Mouse (Mus musculus) midbrain, embryonic 12.5 days (tissue): Measurements from ENCODE around the gene Uqcc1. TPM values are rescaled to one million over a fixed set of nuclear protein-coding genes. Genes with fewer than 3 reads are reported as not detected.
"Not testable (repeated sequence)": the region's sequence is repeated elsewhere in the genome, so short reads cannot be mapped to it uniquely, and the experiment has no call there.

Experiments
- ATAC-seq: fragments of 200-750 bp; cut with Nextera tagmentation; 2 replicates; pipeline ENCODE4 v1.8.0; 2017; ENCODE audit warnings: low read depth, moderate TSS enrichment, moderate library complexity; ENCODE audit not compliant: low FRiP score
- H3K27ac ChIP-seq: fragments of 300-500 bp; sonication (generic); replicated peaks from 2 replicates; pipeline ENCODE4 v1.5.1; 2016; ENCODE audit warnings: mild to moderate bottlenecking
- H3K27me3 ChIP-seq: fragments of 300-500 bp; sonication (generic); 2 replicates; pipeline ENCODE4 v1.6.1; 2016; ENCODE audit warnings: mild to moderate bottlenecking
- H3K36me3 ChIP-seq: fragments of 300-500 bp; sonication (generic); 2 replicates; pipeline ENCODE4 v1.6.1; 2016
- H3K4me1 ChIP-seq: fragments of 300-500 bp; sonication (generic); 2 replicates; pipeline ENCODE4 v1.6.1; 2016
- H3K4me2 ChIP-seq: fragments of 300-500 bp; sonication (generic); replicated peaks from 2 replicates; pipeline ENCODE4 v1.6.1; 2016; ENCODE audit warnings: mild to moderate bottlenecking, moderate library complexity
- H3K4me3 ChIP-seq: fragments of 300-500 bp; sonication (generic); 2 replicates; pipeline ENCODE4 v1.5.1; 2016; ENCODE audit warnings: mild to moderate bottlenecking
- H3K9ac ChIP-seq: fragments of 300-500 bp; sonication (generic); replicated peaks from 2 replicates; pipeline ENCODE4 v1.6.1; 2016; ENCODE audit warnings: mild to moderate bottlenecking, moderate library complexity
- H3K9me3 ChIP-seq: fragments of 300-500 bp; sonication (generic); 2 replicates; pipeline ENCODE4 v1.6.1; 2016; ENCODE audit warnings: mild to moderate bottlenecking
- WGBS: fragments of 180-500 bp; shearing (Covaris S2); methylation state at CpG from one replicate; pipeline ENCODE4 v1.1.7; 2016; 5-methylcytosine and 5-hydroxymethylcytosine counted together
- polyA plus RNA-seq: library from polyadenylated mRNA; unstranded; fragments of >200 nt; fragmentation: Nextera tagmentation; extraction: Ambion mirVana; gene quantifications from 2 replicates; pipeline ENCODE4 v1.2.1, GENCODE M21; 2016

The Uqcc1 gene
- polyA plus RNA-seq, 1 experiment from 2014 or later: 87.6 TPM

DNA sequence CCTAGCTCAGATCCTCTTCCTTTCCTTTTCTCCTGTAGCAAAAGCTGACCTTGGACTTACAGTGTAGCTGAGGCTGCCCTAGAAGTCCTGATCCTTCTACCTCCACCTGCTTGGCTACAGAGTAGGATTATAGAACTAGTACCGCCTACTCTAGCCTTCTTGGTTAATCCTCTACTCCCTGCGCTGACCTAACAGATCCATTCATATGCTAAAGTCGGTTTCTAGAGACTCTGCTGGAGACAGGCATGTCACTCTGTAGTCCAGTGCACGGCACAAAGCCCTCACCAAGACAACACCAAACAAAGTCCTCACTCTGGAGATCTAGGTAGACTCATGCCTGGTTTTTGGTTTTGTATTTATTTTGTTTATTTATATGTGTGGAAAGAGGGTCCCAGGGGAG lies 16.4 kb upstream of the Uqcc1 start:
- Histone ChIP-seq H3K27ac (no peak overlapping the region), H3K4me3 (no peak overlapping the region), H3K36me3 (no peaks in the 10 kb centered on the region), H3K27me3 (peaks cover 15% of the 10 kb centered on the region), H3K4me2 (no peak overlapping the region), H3K4me1 (peaks cover 37% of the 10 kb centered on the region), H3K9ac (no peak overlapping the region), H3K9me3 (no peaks in the 10 kb centered on the region)
- no peak for ATAC-seq
- WGBS: 4% methylated on average over 4 of the region's 4 CpGs

- Histone ChIP-seq H3K4me3 (no peak overlapping the region), H3K36me3 (no peaks in the 10 kb centered on the region), H3K9me3 (no peaks in the 10 kb centered on the region), H3K4me1 (peaks cover 37% of the 10 kb centered on the region), H3K27ac (no peak overlapping the region), H3K9ac (no peak overlapping the region), H3K27me3 (peaks cover 15% of the 10 kb centered on the region), H3K4me2 (no peak overlapping the region)
- 0 out of 2 replicates have a peak, but pooled peaks have one; percentile 38 for ATAC-seq
- under 1% methylated on average over 7 of the region's 7 CpGs for WGBS
These were observed 16.0 kb upstream of the Uqcc1 start for GRCm38 (mm10) chr2:155946069-155946468.

GRCm38 (mm10) chr2:155945580-155945979 lies 15.5 kb upstream of the Uqcc1 start:
- Histone ChIP-seq H3K27ac (no peak overlapping the region), H3K27me3 (peaks cover 15% of the 10 kb centered on the region), H3K4me2 (no peak overlapping the region), H3K4me1 (peaks cover 37% of the 10 kb centered on the region), H3K4me3 (no peak overlapping the region), H3K9me3 (no peaks in the 10 kb centered on the region), H3K36me3 (no peaks in the 10 kb centered on the region), H3K9ac (no peak overlapping the region)
- WGBS: 70% methylated on average over 5 of the region's 5 CpGs
- ATAC-seq: no peak

- H3K36me3 ChIP-seq: no peaks in the 10 kb centered on the region
- no peak for ATAC-seq
- H3K4me2 ChIP-seq: no peak within 1 kb of the TSS
- H3K27me3 ChIP-seq: peaks cover 15% of the 10 kb centered on the region
- no peak within 1 kb of the TSS for H3K27ac ChIP-seq
- H3K4me3 ChIP-seq: no peak within 1 kb of the TSS
- 52% methylated on average over 13 of the region's 13 CpGs for WGBS
- no peak within 1 kb of the TSS for H3K9ac ChIP-seq
- peaks cover 37% of the 10 kb centered on the region for H3K4me1 ChIP-seq
- H3K9me3 ChIP-seq: no peaks in the 10 kb centered on the region
These were observed 15.0 kb upstream of the Uqcc1 start, which contains the start of gene Gdf5 for GRCm38 (mm10) chr2:155945124-155945523. TSS of gene Gdf5 (minus strand) at chr2:155945367.

DNA sequence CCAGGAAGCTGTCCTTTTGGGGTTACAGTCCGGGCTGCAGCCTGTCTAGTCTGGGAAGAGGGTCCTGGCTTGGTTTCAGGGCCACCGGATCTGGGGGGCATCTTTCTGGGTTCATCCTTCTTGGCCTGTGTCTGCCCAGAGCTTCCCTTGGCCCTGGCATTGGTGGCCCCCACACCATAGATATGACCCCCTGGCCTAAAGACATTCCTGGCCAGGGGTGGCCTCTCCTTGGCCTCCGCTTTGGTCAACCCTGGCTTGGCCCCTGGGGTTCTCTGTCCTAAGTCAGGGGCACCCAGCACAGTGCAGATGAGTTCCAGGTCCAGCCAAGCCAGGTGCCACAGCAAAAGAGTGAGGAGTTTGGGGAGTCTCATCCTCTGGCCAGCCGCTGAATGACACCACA lies 14.6 kb upstream of the Uqcc1 start:
- no peaks in the 10 kb centered on the region for H3K9me3 ChIP-seq
- no peak overlapping the region for H3K4me3 ChIP-seq
- 81% methylated on average over 4 of the region's 4 CpGs for WGBS
- H3K4me1 ChIP-seq: peaks cover 37% of the 10 kb centered on the region
- ATAC-seq: no peak
- peaks cover 15% of the 10 kb centered on the region for H3K27me3 ChIP-seq
- no peak overlapping the region for H3K4me2 ChIP-seq
- no peak overlapping the region for H3K27ac ChIP-seq
- no peak overlapping the region for H3K9ac ChIP-seq
- no peaks in the 10 kb centered on the region for H3K36me3 ChIP-seq

- Histone ChIP-seq H3K9ac (no peak overlapping the region), H3K27me3 (peaks cover 15% of the 10 kb centered on the region), H3K4me1 (peaks cover 37% of the 10 kb centered on the region), H3K27ac (no peak overlapping the region), H3K9me3 (no peaks in the 10 kb centered on the region), H3K4me2 (peak overlapping the region; percentile 26), H3K36me3 (no peaks in the 10 kb centered on the region), H3K4me3 (no peak overlapping the region)
- ATAC-seq: 0 out of 2 replicates have a peak, but pooled peaks have one; percentile 30
- 2% methylated on average over 8 of the region's 8 CpGs for WGBS
These were observed 13.4 kb upstream of the Uqcc1 start for GRCm38 (mm10) chr2:155943463-155943862.

- H3K4me3 ChIP-seq: no peak overlapping the region
- H3K27ac ChIP-seq: no peak overlapping the region
- H3K36me3 ChIP-seq: no peaks in the 10 kb centered on the region
- no peak overlapping the region for H3K9ac ChIP-seq
- H3K4me2 ChIP-seq: no peak overlapping the region
- no peaks in the 10 kb centered on the region for H3K9me3 ChIP-seq
- peaks cover 34% of the 10 kb centered on the region for H3K4me1 ChIP-seq
- H3K27me3 ChIP-seq: peaks cover 10% of the 10 kb centered on the region
- WGBS: 93% methylated on average over 40 of the region's 40 CpGs
- no peak for ATAC-seq
These were observed 11.8 kb upstream of the Uqcc1 start for GRCm38 (mm10) chr2:155941697-155942442.

DNA sequence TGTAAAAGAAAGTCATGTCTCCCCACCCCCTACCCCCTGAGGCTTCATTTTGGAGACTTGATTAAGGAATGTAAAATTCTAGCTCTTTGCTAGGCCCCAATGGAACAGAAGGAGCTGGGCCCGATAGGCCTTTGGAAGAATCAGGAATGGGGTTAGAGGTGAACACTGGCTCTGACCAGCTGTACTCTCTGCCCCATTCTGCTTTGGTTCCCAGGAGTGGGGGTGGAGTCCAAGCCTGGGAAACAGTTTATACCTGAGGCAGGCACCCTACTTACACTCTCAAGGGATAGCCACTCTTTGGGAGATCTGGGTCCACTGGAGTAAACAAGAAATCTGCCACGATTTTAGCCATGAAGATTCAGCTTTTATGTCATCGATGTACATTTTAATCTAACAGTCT lies 10.6 kb upstream of the Uqcc1 start, which contains the start of gene Gm15557:
TSS of gene Gm15557 (plus strand) at position 48 of the 400 bp plus-strand sequence.
- no peak for ATAC-seq
- peaks cover 10% of the 10 kb centered on the region for H3K27me3 ChIP-seq

DNA sequence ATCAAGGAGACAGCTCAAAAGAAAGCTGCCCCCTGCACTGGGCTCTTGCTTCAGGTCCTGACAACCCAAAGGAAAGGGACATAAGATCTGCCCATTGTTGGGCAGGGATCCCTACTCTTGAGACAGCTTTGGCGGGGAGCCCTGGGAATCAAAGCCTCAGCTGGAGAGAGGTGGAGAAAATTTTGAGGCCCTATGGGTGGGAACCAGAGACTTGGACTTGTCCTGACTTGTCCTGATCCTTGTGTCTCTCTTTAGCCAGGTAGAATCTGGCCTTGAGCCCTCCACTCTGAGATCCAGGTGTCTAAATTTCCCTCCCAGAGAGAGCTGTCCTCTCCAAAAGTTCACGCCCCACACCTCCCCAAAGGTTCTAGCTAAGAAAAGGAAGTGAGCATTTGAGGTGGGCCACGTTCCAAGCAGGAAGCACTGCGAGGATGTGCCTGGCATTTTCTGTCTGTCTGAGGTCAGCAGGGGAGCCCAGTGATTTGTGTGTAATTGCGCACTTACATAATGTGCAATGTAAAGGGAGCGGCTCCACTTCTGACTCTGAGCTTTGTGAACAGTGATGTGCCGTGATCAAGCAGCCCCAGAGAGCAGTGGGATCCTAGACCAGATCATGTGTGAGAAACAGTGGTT lies 9.9 kb upstream of the Uqcc1 start:
- no peak for ATAC-seq
- WGBS: 84% methylated on average over 7 of the region's 7 CpGs
- peaks cover 17% of the 10 kb centered on the region for H3K4me1 ChIP-seq

More for the DNA sequence above, 10.6 kb upstream of the Uqcc1 start, which contains the start of gene Gm15557:
- H3K4me1 ChIP-seq: peaks cover 23% of the 10 kb centered on the region
- H3K36me3 ChIP-seq: no peaks in the 10 kb centered on the region
- H3K4me3 ChIP-seq: no peak within 1 kb of the TSS
- no peak within 1 kb of the TSS for H3K27ac ChIP-seq
- no peaks in the 10 kb centered on the region for H3K9me3 ChIP-seq
- WGBS: 86% methylated on average over 3 of the region's 3 CpGs
- H3K9ac ChIP-seq: no peak within 1 kb of the TSS
- no peak within 1 kb of the TSS for H3K4me2 ChIP-seq

GRCm38 (mm10) chr2:155928711-155929345 lies 1.3 kb downstream of the Uqcc1 start:
- H3K36me3 ChIP-seq: 0 out of 2 replicates have a peak, but pooled peaks cover 4% of the 10 kb centered on the region
- ATAC-seq: no peak
- H3K4me3 ChIP-seq: peak overlapping the region; percentile 68
- no peaks in the 10 kb centered on the region for H3K9me3 ChIP-seq
- 82% methylated on average over 7 of the region's 7 CpGs for WGBS
- H3K27ac ChIP-seq: no peak overlapping the region
- no peaks in the 10 kb centered on the region for H3K27me3 ChIP-seq
- peaks cover 16% of the 10 kb centered on the region for H3K4me1 ChIP-seq
- H3K4me2 ChIP-seq: peak overlapping the region; percentile 82
- no peak overlapping the region for H3K9ac ChIP-seq

More for the DNA sequence above, 9.9 kb upstream of the Uqcc1 start:
- Histone ChIP-seq H3K27me3 (peaks cover 10% of the 10 kb centered on the region), H3K9ac (no peak overlapping the region), H3K9me3 (no peaks in the 10 kb centered on the region), H3K27ac (no peak overlapping the region), H3K4me2 (no peak overlapping the region), H3K36me3 (no peaks in the 10 kb centered on the region), H3K4me3 (no peak overlapping the region)

GRCm38 (mm10) chr2:155925213-155925612 lies 4.9 kb downstream of the Uqcc1 start:
- not testable (repeated sequence) for H3K36me3 ChIP-seq, H3K27me3 ChIP-seq, H3K9ac ChIP-seq, H3K9me3 ChIP-seq, H3K4me3 ChIP-seq, H3K4me2 ChIP-seq, H3K27ac ChIP-seq, ATAC-seq
- peaks cover 11% of the 10 kb centered on the region for H3K4me1 ChIP-seq
- 89% methylated on average over 6 of the region's 6 CpGs for WGBS

DNA sequence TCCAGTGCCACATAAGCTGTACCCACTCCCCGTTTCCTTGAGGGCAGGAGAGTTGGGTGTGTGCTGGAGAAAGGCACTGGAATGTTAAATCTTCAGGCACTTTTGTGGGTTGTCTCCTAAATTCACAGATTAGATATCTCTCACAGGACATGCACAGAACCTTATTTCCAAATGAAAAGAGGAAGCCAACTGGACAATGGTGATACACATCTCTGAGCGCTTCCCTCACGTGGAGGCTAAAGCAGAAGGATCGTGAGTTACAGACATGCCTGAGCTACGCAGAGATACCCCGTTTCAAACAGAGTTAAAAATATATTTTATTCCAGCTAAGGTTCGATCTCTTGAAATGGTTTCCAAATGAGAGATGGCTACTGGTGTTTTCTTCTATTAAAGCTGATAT lies 7.0 kb downstream of the Uqcc1 start:
- no peaks in the 10 kb centered on the region for H3K9me3 ChIP-seq
- no peak overlapping the region for H3K4me2 ChIP-seq
- H3K27ac ChIP-seq: no peak overlapping the region
- no peaks in the 10 kb centered on the region for H3K27me3 ChIP-seq
- WGBS: 94% methylated on average over 7 of the region's 7 CpGs
- ATAC-seq: no peak
- no peaks in the 10 kb centered on the region for H3K4me1 ChIP-seq
- H3K36me3 ChIP-seq: peaks cover 19% of the 10 kb centered on the region
- no peak overlapping the region for H3K4me3 ChIP-seq
- no peak overlapping the region for H3K9ac ChIP-seq
